Mouse (Mus musculus) stomach, embryonic 14.5 days (tissue): ENCODE measurements around the gene Wdfy3. TPM values are rescaled to one million over a fixed set of nuclear protein-coding genes. Genes with fewer than 3 reads are reported as not detected.

Experiments used
- ATAC-seq: fragments of 200-750 bp; cut with Nextera tagmentation; 2 replicates; pipeline ENCODE4 v1.8.0; 2017; ENCODE audit warnings: low read depth, moderate TSS enrichment; ENCODE audit not compliant: insufficient number of reproducible peaks, insufficient read depth, low FRiP score
- H3K27ac ChIP-seq: fragments of 300-500 bp; sonication (generic); 2 replicates; pipeline ENCODE4 v1.5.1; 2014; ENCODE audit warnings: mild to moderate bottlenecking, low read length, moderate library complexity, mixed read lengths
- H3K27me3 ChIP-seq: fragments of 300-500 bp; sonication (generic); 2 replicates; pipeline ENCODE4 v1.6.1; 2014; ENCODE audit warnings: low read length, control low read depth, mixed read lengths; ENCODE audit not compliant: control insufficient read depth, insufficient read depth
- H3K36me3 ChIP-seq: fragments of 300-500 bp; sonication (generic); 2 replicates; pipeline ENCODE4 v1.6.1; 2014; ENCODE audit warnings: mild to moderate bottlenecking, control low read depth, low read length, moderate library complexity, mixed read lengths; ENCODE audit not compliant: control insufficient read depth, insufficient read depth
- H3K4me1 ChIP-seq: fragments of 300-500 bp; sonication (generic); 2 replicates; pipeline ENCODE4 v1.6.1; 2014; ENCODE audit warnings: low read length, control low read depth, mixed read lengths; ENCODE audit not compliant: control insufficient read depth, insufficient read depth
- H3K4me2 ChIP-seq: fragments of 300-500 bp; sonication (generic); replicated peaks from 2 replicates; pipeline ENCODE4 v1.6.1; 2014; ENCODE audit warnings: low read depth, low read length, control low read depth
- H3K4me3 ChIP-seq: fragments of 300-500 bp; sonication (generic); 2 replicates; pipeline ENCODE4 v1.5.1; 2014; ENCODE audit warnings: low read depth, low read length, control low read depth
- H3K9ac ChIP-seq: fragments of 300-500 bp; sonication (generic); replicated peaks from 2 replicates; pipeline ENCODE4 v1.6.1; 2014; ENCODE audit warnings: low read depth, mild to moderate bottlenecking, control low read depth, low read length, moderate library complexity, mixed read lengths
- H3K9me3 ChIP-seq: fragments of 300-500 bp; sonication (generic); 2 replicates; pipeline ENCODE4 v1.6.1; 2016; ENCODE audit warnings: low read depth, low read length, control low read depth; ENCODE audit not compliant: control insufficient read depth
- WGBS: fragments of 180-500 bp; shearing (Covaris S2); extraction: QIAGEN DNeasy Blood & Tissue Kit; methylation state at CpG from one replicate; pipeline ENCODE4 v1.1.7; 2014; 5-methylcytosine and 5-hydroxymethylcytosine counted together
- polyA plus RNA-seq: library from polyadenylated mRNA; unstranded; fragments of >200 nt; fragmentation: Nextera tagmentation; extraction: Ambion mirVana; gene quantifications from 2 replicates; pipeline ENCODE4 v1.2.1, GENCODE M21; 2014

Wdfy3 gene
- polyA plus RNA-seq, 1 experiment from 2014 or later, result 23.5 TPM

DNA sequence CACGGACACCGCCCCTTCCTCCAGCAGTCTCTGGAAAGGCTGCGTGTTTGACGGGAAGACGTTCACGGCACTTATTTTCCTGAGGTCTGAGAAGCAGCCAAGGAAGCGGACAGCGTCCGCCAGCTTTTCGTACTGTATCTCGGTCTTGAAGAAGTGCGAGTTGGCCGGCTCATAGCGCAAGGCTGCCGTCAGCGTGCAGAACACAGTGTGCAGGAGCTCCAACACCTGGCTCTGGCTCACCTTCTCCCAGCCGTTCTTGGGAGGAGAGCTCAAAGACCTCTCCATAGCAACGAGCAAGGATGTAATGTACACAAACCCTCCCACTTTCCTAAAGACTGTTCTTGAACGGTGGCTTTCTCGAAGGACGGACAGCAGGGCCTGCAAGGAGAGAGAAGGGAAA lies 132.4 kb downstream of the Wdfy3 start:
- H3K9ac ChIP-seq, result no peak overlapping the region
- H3K27me3 ChIP-seq, result no peaks in the 10 kb centered on the region
- peaks cover 48% of the 10 kb centered on the region for H3K36me3 ChIP-seq
- no peak overlapping the region for H3K27ac ChIP-seq
- no peaks in the 10 kb centered on the region for H3K9me3 ChIP-seq
- WGBS, result 61% methylated on average over 21 of the region's 21 CpGs
- H3K4me3 ChIP-seq, result no peak overlapping the region
- H3K4me1 ChIP-seq, result peaks cover 17% of the 10 kb centered on the region
- no peak overlapping the region for H3K4me2 ChIP-seq
- ATAC-seq, result peak; percentile 77

DNA sequence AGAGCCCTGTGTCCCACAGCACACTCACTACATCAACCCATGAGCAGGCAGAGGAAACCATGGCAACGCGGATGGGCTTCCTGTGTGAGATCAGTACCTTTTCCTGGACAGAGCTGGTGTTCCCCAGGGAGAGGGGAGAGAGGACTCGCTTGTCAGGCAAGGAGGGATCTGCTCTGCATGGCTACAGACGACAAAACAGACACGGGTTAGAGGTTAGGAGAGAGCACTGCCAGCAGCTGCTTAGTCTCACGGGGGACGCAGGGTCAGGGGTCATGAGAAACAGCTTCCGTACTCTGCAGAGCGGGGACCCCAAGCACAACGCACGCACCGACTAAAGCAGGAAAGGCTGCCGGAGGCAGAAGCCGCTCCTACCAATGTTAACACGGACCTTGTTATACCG lies 133.8 kb downstream of the Wdfy3 start:
- no peaks in the 10 kb centered on the region for H3K27me3 ChIP-seq
- H3K9ac ChIP-seq, result no peak overlapping the region
- no peak overlapping the region; the same call in 1 of the 2 replicates for H3K27ac ChIP-seq
- H3K36me3 ChIP-seq, result peaks cover 39% of the 10 kb centered on the region
- peaks cover 17% of the 10 kb centered on the region for H3K4me1 ChIP-seq
- WGBS, result 44% methylated on average over 16 of the region's 16 CpGs
- no peak overlapping the region for H3K4me3 ChIP-seq
- no peak; the same call in 1 of the 2 replicates for ATAC-seq
- no peak overlapping the region for H3K4me2 ChIP-seq
- no peaks in the 10 kb centered on the region for H3K9me3 ChIP-seq

DNA sequence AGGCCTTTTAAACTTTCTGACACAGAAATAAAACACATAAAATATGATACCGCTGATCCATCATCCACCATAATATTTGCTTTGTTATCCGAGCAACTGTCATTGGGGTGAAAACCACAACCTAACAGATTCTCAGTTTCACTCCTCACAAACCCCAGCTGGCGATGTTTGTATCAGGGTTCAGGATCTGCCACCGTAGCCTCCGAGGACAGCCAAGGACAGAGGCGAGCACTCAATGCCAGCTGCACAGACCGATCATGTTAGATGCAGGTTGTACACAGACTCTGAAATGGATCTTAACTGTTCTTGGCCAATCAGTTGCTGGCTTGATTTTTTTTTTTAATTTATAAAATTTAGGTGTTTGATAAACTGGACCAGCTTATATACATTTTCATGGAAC lies 135.1 kb downstream of the Wdfy3 start:
- H3K27ac ChIP-seq, result no peak overlapping the region
- no peak overlapping the region for H3K4me2 ChIP-seq
- peaks cover 17% of the 10 kb centered on the region for H3K4me1 ChIP-seq
- no peak overlapping the region for H3K9ac ChIP-seq
- H3K27me3 ChIP-seq, result no peaks in the 10 kb centered on the region
- H3K9me3 ChIP-seq, result no peaks in the 10 kb centered on the region
- H3K36me3 ChIP-seq, result peaks cover 42% of the 10 kb centered on the region
- no peak for ATAC-seq
- no peak overlapping the region for H3K4me3 ChIP-seq
- WGBS, result 81% methylated on average over 7 of the region's 7 CpGs

DNA sequence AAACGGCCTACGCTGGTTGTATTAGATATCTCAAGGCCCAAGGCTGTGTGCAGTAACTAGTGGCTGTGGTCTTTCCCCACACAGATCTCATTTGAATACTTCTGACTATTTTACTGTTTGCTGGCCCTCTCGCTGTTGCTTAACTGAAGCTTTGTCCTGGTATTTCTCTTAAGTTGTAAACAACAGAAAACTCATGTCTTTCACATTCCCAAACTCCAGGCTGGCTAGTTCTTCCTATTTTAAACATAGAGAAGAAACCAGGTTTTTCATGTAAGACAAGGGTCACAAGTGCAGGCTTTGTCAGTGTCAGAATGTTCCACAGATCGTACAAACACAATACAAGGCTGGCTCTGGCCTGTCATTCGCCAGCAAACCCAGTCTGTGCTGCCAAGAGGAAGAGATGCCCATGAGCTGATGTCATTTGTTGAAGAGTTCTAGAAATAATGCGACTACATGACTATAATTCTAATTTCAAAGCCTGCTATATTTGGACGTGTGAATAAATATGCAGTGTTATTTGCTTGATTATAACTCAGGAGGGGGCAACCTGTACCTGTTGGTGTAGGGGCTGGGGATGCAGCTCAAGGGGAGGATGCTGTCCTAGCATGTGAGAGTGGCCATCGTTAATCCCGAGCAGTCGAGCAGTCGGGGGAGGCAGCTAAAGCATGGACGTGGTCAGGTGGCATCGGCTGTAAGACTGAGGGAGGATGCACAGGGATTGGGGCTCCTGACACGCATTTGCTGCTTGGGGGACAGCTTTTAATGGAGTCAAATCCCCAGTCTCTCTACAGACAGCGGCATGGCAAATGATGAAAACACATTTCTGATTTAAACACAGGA lies 136.5 kb downstream of the Wdfy3 start:
- Histone ChIP-seq H3K27ac (0 out of 2 replicates have a peak overlapping the region, but pooled peaks have one; percentile 11), H3K27me3 (no peaks in the 10 kb centered on the region), H3K9ac (no peak overlapping the region), H3K36me3 (peaks cover 50% of the 10 kb centered on the region), H3K4me1 (peaks cover 17% of the 10 kb centered on the region), H3K9me3 (no peaks in the 10 kb centered on the region), H3K4me2 (no peak overlapping the region), H3K4me3 (no peak overlapping the region)
- ATAC-seq, result no peak
- 73% methylated on average over 15 of the region's 15 CpGs for whole genome bisulfite sequencing

DNA sequence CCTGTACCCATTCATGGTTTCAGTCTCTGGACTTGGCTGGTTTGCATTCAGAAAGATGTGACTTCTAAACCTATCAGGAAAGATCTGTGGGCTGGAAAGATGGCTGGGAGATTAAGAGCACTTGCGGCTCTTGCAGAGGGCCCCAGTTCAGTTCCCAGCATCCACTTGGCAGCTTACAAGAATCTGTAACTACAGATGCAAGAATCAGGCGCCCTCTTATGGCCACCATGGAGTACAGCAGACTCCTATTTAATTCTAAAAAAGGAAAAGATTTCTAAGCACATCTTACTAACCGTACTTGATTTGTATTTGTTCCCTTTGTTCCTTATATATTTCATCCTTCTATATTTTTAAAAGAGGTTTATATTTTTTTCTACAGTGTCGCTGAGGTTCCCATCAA lies 137.7 kb downstream of the Wdfy3 start:
- H3K4me3 ChIP-seq, result no peak overlapping the region
- 69% methylated on average over 4 of the region's 4 CpGs for WGBS
- no peak overlapping the region for H3K4me2 ChIP-seq
- no peaks in the 10 kb centered on the region for H3K27me3 ChIP-seq
- peaks cover 10% of the 10 kb centered on the region for H3K4me1 ChIP-seq
- no peaks in the 10 kb centered on the region for H3K9me3 ChIP-seq
- no peak for ATAC-seq
- peaks cover 41% of the 10 kb centered on the region for H3K36me3 ChIP-seq
- H3K9ac ChIP-seq, result no peak overlapping the region
- H3K27ac ChIP-seq, result no peak overlapping the region

DNA sequence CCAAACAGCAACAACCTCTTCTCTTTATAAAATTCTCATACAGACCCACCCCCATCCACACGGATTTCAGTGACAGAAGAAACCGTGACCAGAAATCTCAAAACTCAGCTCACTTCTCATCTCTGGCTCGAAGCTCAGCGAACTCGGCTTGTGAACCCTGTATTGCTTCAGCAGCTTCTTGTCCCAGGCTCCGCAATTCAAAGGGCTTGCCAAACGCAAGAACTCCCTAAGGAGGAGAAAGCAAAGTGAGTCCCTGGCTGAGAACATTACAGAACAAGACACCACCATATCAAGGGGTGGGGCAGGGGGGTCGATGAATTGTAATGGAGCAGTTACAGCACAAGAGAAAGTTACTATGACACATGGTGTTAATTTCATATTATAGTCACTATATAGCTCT lies 143.4 kb downstream of the Wdfy3 start:
- WGBS, result 93% methylated on average over 8 of the region's 8 CpGs
- H3K9me3 ChIP-seq, result no peaks in the 10 kb centered on the region
- peaks cover 56% of the 10 kb centered on the region for H3K36me3 ChIP-seq
- no peak overlapping the region for H3K27ac ChIP-seq
- H3K9ac ChIP-seq, result no peak overlapping the region
- H3K27me3 ChIP-seq, result no peaks in the 10 kb centered on the region
- ATAC-seq, result no peak
- H3K4me3 ChIP-seq, result no peak overlapping the region
- no peaks in the 10 kb centered on the region for H3K4me1 ChIP-seq
- no peak overlapping the region for H3K4me2 ChIP-seq

DNA sequence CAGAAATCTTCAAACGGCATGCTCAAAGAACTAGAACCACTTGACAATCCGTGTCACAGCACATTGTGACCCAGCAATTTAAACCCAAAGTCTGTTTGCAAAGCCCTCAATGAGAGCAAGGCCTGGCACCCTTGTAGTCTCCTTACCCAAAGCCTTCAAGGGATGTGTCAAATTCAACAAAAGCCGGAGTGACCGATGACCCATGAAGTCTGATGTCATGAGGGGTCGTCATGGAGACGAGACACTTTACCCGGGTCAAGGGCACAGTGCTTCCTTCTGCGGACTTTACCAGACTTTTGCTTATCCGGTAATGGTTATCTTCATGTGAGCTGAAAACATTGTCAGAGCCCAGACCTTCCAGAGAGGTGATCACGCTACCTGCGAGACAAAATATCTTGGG lies 146.0 kb downstream of the Wdfy3 start:
- Histone ChIP-seq H3K9me3 (no peaks in the 10 kb centered on the region), H3K36me3 (peaks cover 55% of the 10 kb centered on the region), H3K27me3 (no peaks in the 10 kb centered on the region), H3K27ac (no peak overlapping the region), H3K4me2 (no peak overlapping the region), H3K4me3 (no peak overlapping the region), H3K4me1 (no peaks in the 10 kb centered on the region), H3K9ac (no peak overlapping the region)
- no peak for ATAC-seq
- WGBS, result 81% methylated on average over 11 of the region's 11 CpGs

DNA sequence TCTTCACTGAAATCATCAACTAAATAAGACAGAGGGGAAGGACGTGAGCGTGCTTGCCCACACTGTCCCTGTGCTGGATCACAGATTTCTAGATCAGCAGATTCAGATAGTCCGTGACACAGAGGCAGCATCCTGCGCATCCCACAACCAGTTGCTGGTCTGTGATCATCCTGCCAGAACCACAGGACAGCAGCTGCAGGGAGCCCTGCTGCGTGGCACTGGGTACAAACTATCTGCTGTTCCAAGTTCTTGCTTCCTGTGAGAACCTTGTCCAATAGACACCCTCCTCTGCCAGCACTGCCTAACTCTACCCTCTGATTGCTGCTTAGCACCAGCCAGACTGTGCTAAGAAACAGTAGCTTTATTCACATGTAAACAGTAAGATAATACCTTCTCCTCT lies 150.2 kb downstream of the Wdfy3 start:
- H3K27me3 ChIP-seq, result no peaks in the 10 kb centered on the region
- WGBS, result 94% methylated on average over 5 of the region's 5 CpGs

DNA sequence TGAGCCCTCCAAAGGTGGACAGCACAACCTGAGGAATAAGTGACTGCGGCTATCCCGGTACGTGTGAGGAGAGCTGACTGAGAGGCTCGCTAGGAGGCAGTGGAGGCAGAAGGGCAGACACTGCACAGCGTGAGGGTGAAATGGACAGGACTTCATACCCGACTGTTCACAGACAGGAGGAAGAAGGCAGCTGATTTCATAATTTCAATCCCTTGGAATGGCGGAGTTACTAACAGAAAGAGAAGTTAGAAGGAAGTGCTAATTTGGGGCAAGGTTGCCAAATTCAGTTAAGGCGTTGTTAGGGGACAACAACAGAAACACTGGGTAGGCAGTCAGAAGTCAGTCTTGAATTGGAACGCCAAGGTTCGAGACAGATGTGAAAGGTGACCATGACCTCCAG lies 160.3 kb downstream of the Wdfy3 start:
- Histone ChIP-seq H3K27ac (no peak overlapping the region), H3K4me1 (no peaks in the 10 kb centered on the region), H3K9ac (no peak overlapping the region), H3K36me3 (peaks cover 79% of the 10 kb centered on the region), H3K27me3 (no peaks in the 10 kb centered on the region), H3K4me3 (no peak overlapping the region), H3K4me2 (no peak overlapping the region), H3K9me3 (no peaks in the 10 kb centered on the region)
- WGBS, result 92% methylated on average over 10 of the region's 10 CpGs
- ATAC-seq, result no peak

More for the DNA sequence above, 150.2 kb downstream of the Wdfy3 start:
- H3K4me2 ChIP-seq, result no peak overlapping the region
- H3K4me3 ChIP-seq, result no peak overlapping the region
- no peak overlapping the region for H3K27ac ChIP-seq
- H3K9me3 ChIP-seq, result no peaks in the 10 kb centered on the region
- H3K36me3 ChIP-seq, result peaks cover 61% of the 10 kb centered on the region
- no peak for ATAC-seq
- H3K9ac ChIP-seq, result no peak overlapping the region
- no peaks in the 10 kb centered on the region for H3K4me1 ChIP-seq
